Mouse (Mus musculus) G1E (cell line): ENCODE results near the gene Ipcef1. TPM values are rescaled to one million over a fixed set of nuclear protein-coding genes. Genes with fewer than 3 reads are reported as not detected.

Experiments
- ATAC-seq: 2 replicates; pipeline ENCODE4 v1.8.0; 2016; ENCODE audit warnings: mild to moderate bottlenecking; ENCODE audit not compliant: insufficient number of reproducible peaks, poor library complexity, low FRiP score, severe bottlenecking; ENCODE audit errors: extremely low read depth
- DNase-seq: peaks from one replicate; pipeline ENCODE4 v3.0.0; 2012; ENCODE audit warnings: low spot score
- H3K27me3 ChIP-seq: 2 replicates; pipeline ENCODE4 v1.6.1; 2012; ENCODE audit warnings: mild to moderate bottlenecking, low read length, inconsistent platforms; ENCODE audit not compliant: insufficient read depth
- H3K36me3 ChIP-seq: replicated peaks from 2 replicates; pipeline ENCODE3; 2012; ENCODE audit warnings: mild to moderate bottlenecking, inconsistent platforms
- H3K4me1 ChIP-seq: 2 replicates; pipeline ENCODE4 v1.6.1; 2012; ENCODE audit warnings: low read depth, low read length, inconsistent platforms, mixed read lengths; ENCODE audit not compliant: insufficient read depth
- H3K4me3 ChIP-seq: 2 replicates; pipeline ENCODE4 v1.5.1; 2012; ENCODE audit warnings: low read depth, mild to moderate bottlenecking, inconsistent platforms, low read length, moderate library complexity, mixed read lengths
- H3K9me3 ChIP-seq: replicated peaks from 2 replicates; pipeline ENCODE4 v1.6.1; 2012; ENCODE audit warnings: inconsistent platforms
- CTCF ChIP-seq: IDR thresholded peaks from 2 replicates; pipeline ENCODE4 v1.5.1; 2012; ENCODE audit warnings: low read depth, low read length, inconsistent platforms, mixed read lengths
- GATA1 ChIP-seq: IDR thresholded peaks from 2 replicates; pipeline ENCODE4 v1.6.1; 2012; ENCODE audit warnings: borderline replicate concordance, low read length, inconsistent platforms, mixed read lengths
- GATA2 ChIP-seq: IDR thresholded peaks from 2 replicates; pipeline ENCODE4 v1.6.1; 2012; ENCODE audit warnings: low read depth, low read length, inconsistent platforms, borderline replicate concordance
- POLR2AphosphoS5 ChIP-seq: IDR thresholded peaks from 2 replicates; pipeline ENCODE4 v1.6.1; 2012; ENCODE audit warnings: low read depth, low read length, inconsistent platforms; ENCODE audit not compliant: insufficient replicate concordance
- TAL1 ChIP-seq: conservative IDR thresholded peaks from 2 replicates; pipeline ENCODE4 v1.6.1; 2012; ENCODE audit warnings: low read depth, low read length, inconsistent platforms, mixed read lengths
- polyA plus RNA-seq: library from polyadenylated mRNA; stranded (reverse); fragments of >175 nt; gene quantifications from 2 replicates; pipeline ENCODE4 v1.2.3, GENCODE M21; 2012
- total RNA-seq, 2 experiments: library from RNA; stranded (forward) in 1 of 2; stranded (reverse) in 1 of 2; fragments of 200-1000 nt in 1 of 2; fragments of >200 nt in 1 of 2; fragmentation: Nextera tagmentation in 1 of 2; gene quantifications; 2 replicates each; pipeline ENCODE4 v1.2.3; 2014 to 2017

Gene Ipcef1
- total and polyA plus RNA-seq, 3 experiments: 0.11 TPM; not detected in 2

DNA sequence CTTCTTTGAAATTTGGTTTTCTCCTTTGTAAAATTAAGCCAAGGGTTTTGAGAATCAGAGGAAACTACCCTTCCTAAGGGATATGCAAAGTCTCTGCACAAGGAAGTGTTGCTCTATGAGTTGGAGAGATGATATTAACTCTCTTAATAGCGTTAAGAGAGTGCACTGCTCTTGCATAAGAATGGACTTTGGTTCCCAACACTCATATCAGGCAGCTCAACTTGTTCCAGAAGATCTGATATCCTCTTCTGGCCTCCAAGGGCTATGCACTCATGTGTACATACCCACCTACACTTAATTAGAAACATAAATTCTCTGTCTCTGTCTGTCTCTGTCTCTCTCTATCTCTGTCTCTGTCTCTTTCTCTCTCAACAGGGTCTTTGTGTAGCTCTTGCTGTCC is 123.4 kb downstream of the Ipcef1 start:
- Histone ChIP-seq H3K27me3 (no peaks in the 10 kb centered on the region), H3K4me3 (no peak overlapping the region), H3K36me3 (no peaks in the 10 kb centered on the region), H3K4me1 (no peaks in the 10 kb centered on the region), H3K9me3 (no peaks in the 10 kb centered on the region)
- DNase-seq (no peak), ATAC-seq (no peak)
- TF ChIP-seq CTCF (no peak), GATA2 (no peak), POLR2AphosphoS5 (no peak), GATA1 (no peak), TAL1 (no peak)

DNA sequence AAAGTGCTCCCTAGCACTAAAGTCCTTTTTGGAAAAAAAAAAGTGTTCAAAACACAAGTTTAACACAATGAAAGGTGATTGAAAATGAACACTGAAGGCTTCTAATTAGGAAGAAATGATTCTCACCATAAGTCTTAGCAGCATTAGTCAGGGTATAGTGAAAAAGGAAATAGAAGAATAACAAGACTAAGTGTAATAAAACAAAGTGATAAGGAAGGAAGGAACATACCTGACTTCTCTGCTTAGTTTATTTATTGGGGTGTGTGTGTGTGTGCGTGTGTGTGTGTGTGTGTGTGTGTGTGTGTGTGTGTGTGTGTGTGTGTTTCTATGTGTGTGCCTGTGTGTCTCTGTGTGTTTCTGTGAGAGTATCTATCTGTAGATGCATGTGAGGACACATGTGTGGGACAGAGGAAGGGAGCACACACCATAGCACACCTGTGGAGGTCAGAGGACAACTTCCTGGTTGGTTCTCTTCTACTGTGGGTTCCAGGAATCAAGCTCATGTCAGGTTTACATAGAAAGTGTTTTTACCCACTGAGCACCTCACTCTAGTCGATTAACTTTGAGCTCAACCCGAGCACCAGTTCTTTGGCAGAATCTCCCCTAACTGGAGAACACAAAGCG is 124.6 kb downstream of the Ipcef1 start:
- H3K36me3 ChIP-seq: no peaks in the 10 kb centered on the region
- no peak for TF ChIP-seq POLR2AphosphoS5
- TF ChIP-seq GATA2: no peak
- no peak for TF ChIP-seq TAL1
- TF ChIP-seq CTCF: no peak
- no peak for TF ChIP-seq GATA1
- H3K4me1 ChIP-seq: no peaks in the 10 kb centered on the region
- ATAC-seq (no peak), DNase-seq (no peak)
- H3K4me3 ChIP-seq: no peak overlapping the region
- no peaks in the 10 kb centered on the region for H3K9me3 ChIP-seq
- H3K27me3 ChIP-seq: no peaks in the 10 kb centered on the region

DNA sequence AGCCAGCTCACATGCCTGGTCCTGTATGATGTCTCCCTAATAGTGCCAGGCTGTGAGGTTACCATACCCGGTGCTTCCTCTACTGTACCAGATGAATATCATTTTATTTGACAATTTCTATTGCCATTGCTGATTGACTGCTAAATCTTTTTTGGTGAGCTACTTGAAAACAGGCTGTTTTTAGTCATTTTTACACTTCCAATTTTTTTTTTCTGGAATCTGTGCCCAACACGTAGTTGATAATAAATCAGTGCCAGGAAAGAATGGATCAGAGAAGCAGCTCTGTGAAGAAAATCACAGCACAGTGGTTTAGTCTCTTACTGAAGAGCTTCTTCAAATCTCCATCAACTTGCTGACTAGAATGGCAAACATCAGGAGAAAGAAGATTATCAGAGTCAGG is 125.6 kb downstream of the Ipcef1 start:
- no peak for ATAC-seq

DNA sequence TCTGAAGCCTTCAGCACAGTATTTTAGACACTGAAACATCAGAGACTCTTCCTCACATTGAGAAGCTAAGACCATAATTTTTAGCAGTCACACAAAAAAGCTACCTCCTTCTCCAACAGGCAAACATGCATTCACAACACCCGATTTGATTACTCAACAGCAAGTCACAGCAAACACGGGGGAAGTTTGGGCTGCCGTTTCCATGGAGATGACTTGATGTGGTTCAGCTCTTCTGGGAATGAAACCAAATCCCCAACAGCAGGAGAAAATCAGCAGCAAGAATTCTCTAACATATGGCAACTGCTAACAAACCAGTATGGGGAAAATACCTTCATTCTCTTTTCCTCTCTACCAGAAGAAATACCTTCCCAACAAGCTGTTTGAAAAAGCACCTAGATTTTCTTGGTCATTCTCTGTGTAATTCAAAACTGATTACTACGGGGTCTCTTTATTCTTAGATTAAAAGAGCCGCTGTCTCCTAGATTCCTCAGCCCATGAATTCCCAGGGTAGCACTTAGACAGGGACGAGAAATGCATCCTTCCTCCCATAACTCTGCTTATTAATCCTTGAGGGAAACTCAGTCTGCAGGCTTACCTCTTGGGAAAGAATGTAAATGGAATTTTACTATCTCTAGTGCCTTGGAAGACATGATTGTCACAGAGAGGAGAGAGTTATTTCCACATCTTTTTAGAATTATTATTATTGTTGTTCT is 135.6 kb downstream of the Ipcef1 start:
- no peaks in the 10 kb centered on the region for H3K9me3 ChIP-seq
- H3K36me3 ChIP-seq: no peaks in the 10 kb centered on the region
- no peaks in the 10 kb centered on the region for H3K27me3 ChIP-seq
- DNase-seq (no peak), ATAC-seq (no peak)
- H3K4me3 ChIP-seq: no peak overlapping the region
- no peak for TF ChIP-seq GATA2
- TF ChIP-seq GATA1: no peak
- TF ChIP-seq TAL1: no peak
- TF ChIP-seq POLR2AphosphoS5: no peak
- no peak for TF ChIP-seq CTCF
- no peaks in the 10 kb centered on the region for H3K4me1 ChIP-seq

More for the DNA sequence above, 125.6 kb downstream of the Ipcef1 start:
- no peak for DNase-seq
- Histone ChIP-seq H3K36me3 (no peaks in the 10 kb centered on the region), H3K4me1 (no peaks in the 10 kb centered on the region), H3K27me3 (no peaks in the 10 kb centered on the region), H3K4me3 (no peak overlapping the region), H3K9me3 (no peaks in the 10 kb centered on the region)
- TF ChIP-seq GATA1: no peak
- TF ChIP-seq TAL1: no peak
- no peak for TF ChIP-seq CTCF
- no peak for TF ChIP-seq GATA2
- TF ChIP-seq POLR2AphosphoS5: no peak

DNA sequence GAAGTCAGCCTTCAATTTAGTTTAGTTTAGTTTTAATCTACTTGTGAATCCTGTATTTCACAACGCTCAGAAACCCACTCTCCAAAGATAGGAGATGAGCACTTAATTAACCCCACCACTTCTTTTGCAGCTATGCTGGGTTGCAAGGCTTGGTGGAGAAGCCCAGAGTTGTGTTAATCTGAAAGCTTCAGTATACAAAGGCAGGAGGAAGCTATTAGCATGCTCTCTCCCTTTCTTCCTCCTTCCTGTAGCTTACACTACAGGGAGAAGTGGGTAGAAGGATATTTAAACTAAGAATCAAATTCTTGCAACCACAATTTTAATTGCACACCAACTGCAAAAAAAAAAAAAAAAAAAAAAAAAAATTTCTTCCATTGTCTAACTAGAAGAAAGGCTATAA is 136.3 kb downstream of the Ipcef1 start:
- no peak for ATAC-seq

DNA sequence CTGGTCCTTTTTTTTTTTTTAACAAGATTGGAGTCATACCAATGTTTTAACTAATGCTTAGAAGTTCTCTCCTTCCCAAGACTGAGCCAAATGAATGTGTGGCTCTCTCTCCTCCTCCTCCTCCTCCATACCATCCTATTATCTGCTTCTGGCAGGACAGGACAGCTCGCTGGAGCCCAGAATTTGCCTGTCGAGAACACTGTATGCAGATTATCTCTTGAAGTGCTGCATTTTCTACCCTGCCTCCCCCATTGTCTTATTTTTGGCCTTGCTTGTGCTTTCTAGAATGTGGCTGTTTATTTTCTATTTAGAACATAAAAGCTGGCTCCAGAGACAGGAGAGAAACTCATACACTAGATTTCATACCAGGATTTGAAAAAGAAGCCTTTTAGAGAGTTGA is 142.5 kb downstream of the Ipcef1 start:
- ATAC-seq (no peak), DNase-seq (no peak)
- Histone ChIP-seq H3K4me1 (no peaks in the 10 kb centered on the region), H3K27me3 (no peaks in the 10 kb centered on the region), H3K4me3 (no peak overlapping the region), H3K36me3 (no peaks in the 10 kb centered on the region), H3K9me3 (no peaks in the 10 kb centered on the region)
- TF ChIP-seq POLR2AphosphoS5: no peak
- TF ChIP-seq GATA1: no peak
- TF ChIP-seq GATA2: no peak
- TF ChIP-seq TAL1: no peak
- no peak for TF ChIP-seq CTCF

More for the DNA sequence above, 136.3 kb downstream of the Ipcef1 start:
- DNase-seq: no peak
- Histone ChIP-seq H3K4me1 (no peaks in the 10 kb centered on the region), H3K36me3 (no peaks in the 10 kb centered on the region), H3K9me3 (no peaks in the 10 kb centered on the region), H3K27me3 (no peaks in the 10 kb centered on the region), H3K4me3 (no peak overlapping the region)
- TF ChIP-seq POLR2AphosphoS5: no peak
- no peak for TF ChIP-seq TAL1
- TF ChIP-seq CTCF: no peak
- TF ChIP-seq GATA2: no peak
- no peak for TF ChIP-seq GATA1
